Mouse (Mus musculus) liver, adult 2 months (tissue): ENCODE measurements around the gene Zdhhc7. TPM values are rescaled to one million over a fixed set of nuclear protein-coding genes. Genes with fewer than 3 reads are reported as not detected.

Source experiments
- DNase-seq: peaks from one replicate; pipeline ENCODE4 v3.0.0-alpha.2; 2011; ENCODE audit warnings: low read depth, low spot score; ENCODE audit errors: extremely low read depth
- H3K27ac ChIP-seq: fragments of 200-500 bp; replicated peaks from 2 replicates; pipeline ENCODE4 v1.5.1; 2012; ENCODE audit warnings: low read depth, mild to moderate bottlenecking, control low read depth, inconsistent platforms, low read length; ENCODE audit not compliant: insufficient read depth
- H3K27me3 ChIP-seq: fragments of 200-500 bp; 2 replicates; pipeline ENCODE4 v1.6.1; 2012; ENCODE audit warnings: mild to moderate bottlenecking, moderate library complexity, low read length, inconsistent platforms; ENCODE audit not compliant: control insufficient read depth, insufficient read depth
- H3K36me3 ChIP-seq: fragments of 200-500 bp; 2 replicates; pipeline ENCODE4 v1.6.1; 2012; ENCODE audit warnings: low read length, inconsistent platforms; ENCODE audit not compliant: control insufficient read depth, insufficient read depth
- H3K4me1 ChIP-seq: fragments of 200-500 bp; 2 replicates; pipeline ENCODE4 v1.6.1; 2011; ENCODE audit warnings: low read length; ENCODE audit not compliant: control insufficient read depth, insufficient read depth
- H3K4me3 ChIP-seq: fragments of 200-500 bp; 2 replicates; pipeline ENCODE4 v1.5.1; 2011; ENCODE audit warnings: low read depth, mild to moderate bottlenecking, control low read depth, low read length, moderate library complexity; ENCODE audit not compliant: insufficient read depth
- H3K79me2 ChIP-seq: fragments of 200-500 bp; 2 replicates; pipeline ENCODE4 v1.6.1; 2012; ENCODE audit warnings: inconsistent platforms, mild to moderate bottlenecking, low read length, moderate library complexity; ENCODE audit not compliant: control insufficient read depth, insufficient read depth
- H3K9ac ChIP-seq: fragments of 200-500 bp; 2 replicates; pipeline ENCODE4 v1.6.1; 2012; ENCODE audit warnings: low read depth, mild to moderate bottlenecking, control low read depth, inconsistent platforms, low read length
- CTCF ChIP-seq: fragments of 200-500 bp; IDR thresholded peaks from 2 replicates; pipeline ENCODE4 v1.5.1; 2011; ENCODE audit warnings: low read depth, low read length, control low read depth
- POLR2A ChIP-seq: fragments of 200-500 bp; IDR thresholded peaks from 2 replicates; pipeline ENCODE4 v1.6.1; 2011; ENCODE audit warnings: low read length, control low read depth; ENCODE audit not compliant: insufficient read depth; ENCODE audit errors: extremely low read depth
- WGBS: fragments of 180-500 bp; shearing (Covaris S2); methylation state at CpG from one replicate; pipeline ENCODE4 v1.1.7; 2018; 5-methylcytosine and 5-hydroxymethylcytosine counted together
- polyA plus RNA-seq: library from polyadenylated mRNA; depleted of rRNA; stranded (reverse); fragments of >200 nt; gene quantifications from 2 replicates; pipeline ENCODE4 v1.2.3, GENCODE M21; 2012
- total RNA-seq: library from RNA; depleted of rRNA; stranded (reverse); fragments of >200 nt; gene quantifications from 2 replicates; pipeline ENCODE4 v1.2.3, GENCODE M21; 2014

Zdhhc7 gene
- total and polyA plus RNA-seq, 2 experiments: 9.6 to 25.4 TPM

DNA sequence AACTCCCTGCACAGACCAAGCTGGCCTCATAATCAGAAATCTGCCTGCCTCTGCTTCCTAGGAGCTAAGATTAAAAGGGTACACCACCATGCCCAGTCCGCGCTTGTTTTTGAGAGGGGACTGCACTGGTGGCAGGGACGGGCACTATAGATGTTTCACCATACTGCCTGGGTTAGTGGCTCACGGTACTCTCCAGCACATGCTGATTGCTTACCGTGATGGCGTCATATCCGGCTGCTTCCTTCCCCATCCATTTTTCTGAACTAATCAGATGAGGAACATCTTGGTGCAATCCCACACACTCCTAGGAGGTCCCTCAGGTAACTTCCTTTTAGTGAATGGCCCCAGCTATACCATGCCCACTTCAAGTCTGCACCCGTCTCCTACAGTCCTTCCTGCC lies 56.4 kb downstream of the Zdhhc7 start:
- 95% methylated on average over 8 of the region's 8 CpGs for WGBS
- Histone ChIP-seq H3K4me3 (no peak overlapping the region), H3K27me3 (no peaks in the 10 kb centered on the region), H3K4me1 (no peaks in the 10 kb centered on the region), H3K36me3 (no peaks in the 10 kb centered on the region), H3K9ac (no peak overlapping the region), H3K79me2 (no peaks in the 10 kb centered on the region), H3K27ac (no peak overlapping the region)
- no peak for DNase-seq
- TF ChIP-seq CTCF (no peak), POLR2A (no peak)

DNA sequence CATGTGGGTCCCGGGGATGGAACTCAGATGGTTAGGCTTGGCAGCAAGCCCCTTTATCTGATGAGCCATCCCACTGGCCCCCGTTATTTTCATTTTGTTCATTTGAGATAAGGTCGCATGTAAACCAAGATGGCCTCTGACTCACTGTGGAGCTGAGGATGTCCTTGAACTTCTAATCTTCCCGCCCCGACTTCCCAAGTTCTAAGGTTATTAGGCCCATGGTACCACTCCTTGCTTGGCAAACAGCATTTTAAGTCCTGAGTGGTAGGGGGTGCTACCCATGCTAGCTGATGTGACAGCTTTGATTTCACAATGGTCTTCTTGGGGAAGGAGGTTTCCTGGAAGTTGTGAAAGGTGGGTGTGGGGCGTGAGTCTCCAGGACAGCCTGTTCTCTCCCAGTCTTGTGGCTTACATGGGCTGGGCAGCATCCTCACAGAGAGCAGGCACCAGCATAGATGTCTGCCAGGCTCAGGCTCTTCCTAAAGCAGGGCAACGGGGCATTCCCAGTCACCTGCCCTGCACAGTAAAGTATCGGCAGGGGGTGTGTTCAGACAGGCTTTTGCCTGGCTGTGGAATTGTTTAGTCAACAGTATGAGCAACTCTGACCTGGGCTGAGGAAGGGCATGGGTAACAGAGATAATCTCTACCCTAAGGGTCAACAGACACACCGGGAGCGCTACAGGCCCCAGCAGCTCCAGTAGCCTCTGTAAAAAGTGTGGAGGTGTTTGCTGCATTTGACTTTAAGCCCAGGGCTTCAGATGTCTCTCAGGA lies 58.6 kb downstream of the Zdhhc7 start:
- Histone ChIP-seq H3K9ac (no peak overlapping the region), H3K27ac (no peak overlapping the region), H3K4me3 (no peak overlapping the region), H3K27me3 (no peaks in the 10 kb centered on the region), H3K79me2 (no peaks in the 10 kb centered on the region), H3K36me3 (no peaks in the 10 kb centered on the region), H3K4me1 (no peaks in the 10 kb centered on the region)
- peak; percentile 82 for DNase-seq
- 54% methylated on average over 10 of the region's 10 CpGs for WGBS
- no peak for TF ChIP-seq CTCF
- no peak for TF ChIP-seq POLR2A

DNA sequence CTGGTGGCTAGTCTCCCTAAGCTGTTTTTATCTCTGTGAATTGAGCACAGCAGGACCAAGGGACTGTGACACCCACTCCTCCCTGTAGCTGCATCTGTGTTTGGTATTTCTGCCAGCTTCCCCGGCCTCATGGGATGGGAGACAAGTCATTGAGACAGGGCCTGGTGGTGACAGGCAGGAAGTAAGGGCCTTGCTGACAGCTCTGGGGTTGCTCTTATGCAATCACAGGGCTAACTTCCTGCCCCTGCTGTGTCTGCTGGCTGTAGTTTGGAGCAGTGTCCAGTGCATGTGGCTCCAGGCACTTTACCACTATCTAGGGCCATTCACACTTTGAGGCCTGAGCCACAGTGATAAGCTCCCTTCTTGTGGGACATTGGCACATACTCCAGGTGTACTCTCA lies 60.4 kb downstream of the Zdhhc7 start:
- H3K4me3 ChIP-seq: no peak overlapping the region
- no peaks in the 10 kb centered on the region for H3K4me1 ChIP-seq
- no peak overlapping the region for H3K27ac ChIP-seq
- 63% methylated on average over 1 of the region's 1 CpGs for WGBS
- H3K79me2 ChIP-seq: no peaks in the 10 kb centered on the region
- no peaks in the 10 kb centered on the region for H3K27me3 ChIP-seq
- H3K9ac ChIP-seq: no peak overlapping the region
- TF ChIP-seq CTCF: no peak
- no peak for TF ChIP-seq POLR2A
- no peaks in the 10 kb centered on the region for H3K36me3 ChIP-seq
- peak; percentile 62 for DNase-seq

DNA sequence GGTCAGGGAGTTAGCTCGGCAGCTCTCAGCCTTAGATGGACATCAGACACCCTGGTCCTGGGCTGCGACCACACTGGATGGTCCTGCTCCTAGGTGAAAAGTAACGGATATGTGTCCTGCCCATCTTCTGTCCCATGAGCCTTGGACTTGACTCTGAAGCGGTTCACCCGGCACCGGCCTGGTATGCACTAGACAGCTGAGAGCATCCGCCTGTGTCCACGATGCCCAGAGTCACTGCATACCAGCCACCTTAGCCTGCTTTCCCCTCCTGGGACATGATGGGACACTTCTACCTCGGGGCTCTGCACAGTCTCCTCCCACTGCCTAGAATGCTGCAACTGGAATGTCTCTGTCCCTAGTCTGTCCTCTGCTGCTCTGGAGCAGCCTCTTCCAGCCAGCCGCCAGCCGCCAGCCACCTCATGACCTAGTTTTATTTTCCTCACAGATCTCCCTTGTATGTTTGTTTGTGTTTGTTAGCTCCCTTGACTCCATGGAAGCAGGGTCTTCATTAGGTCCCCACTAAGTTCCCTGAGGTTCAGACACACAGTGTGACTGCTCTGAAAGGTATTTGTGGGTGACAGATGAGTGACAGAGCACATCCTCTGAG lies 61.9 kb downstream of the Zdhhc7 start:
- H3K27me3 ChIP-seq: no peaks in the 10 kb centered on the region
- H3K27ac ChIP-seq: no peak overlapping the region
- no peak for DNase-seq
- H3K79me2 ChIP-seq: no peaks in the 10 kb centered on the region
- no peaks in the 10 kb centered on the region for H3K4me1 ChIP-seq
- TF ChIP-seq CTCF (no peak), POLR2A (no peak)
- no peak overlapping the region for H3K4me3 ChIP-seq
- no peak overlapping the region for H3K9ac ChIP-seq
- WGBS: 84% methylated on average over 11 of the region's 11 CpGs
- H3K36me3 ChIP-seq: no peaks in the 10 kb centered on the region

DNA sequence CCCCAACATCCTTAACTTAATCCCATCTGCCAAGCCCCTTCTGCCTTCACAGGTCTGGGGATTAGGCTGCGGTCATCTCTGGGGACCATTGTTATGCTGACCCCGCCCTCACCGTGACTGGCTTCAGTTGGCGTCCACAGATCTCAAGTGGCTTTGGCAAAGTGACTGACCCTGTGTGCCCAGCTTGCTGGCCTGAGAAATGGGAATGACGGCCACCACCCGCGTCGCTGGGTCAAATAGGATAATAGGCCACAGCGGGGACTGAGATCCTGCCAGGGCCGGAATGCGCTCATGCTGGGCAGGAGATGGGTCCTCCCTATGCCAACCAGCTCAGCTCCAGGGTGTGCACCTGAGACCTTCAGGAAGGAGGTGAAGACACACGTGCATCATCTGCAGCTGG lies 62.5 kb downstream of the Zdhhc7 start:
- no peak overlapping the region for H3K4me3 ChIP-seq
- no peak for DNase-seq
- TF ChIP-seq POLR2A: no peak
- no peaks in the 10 kb centered on the region for H3K79me2 ChIP-seq
- no peaks in the 10 kb centered on the region for H3K36me3 ChIP-seq
- 93% methylated on average over 12 of the region's 12 CpGs for WGBS
- no peak overlapping the region for H3K27ac ChIP-seq
- no peaks in the 10 kb centered on the region for H3K4me1 ChIP-seq
- H3K27me3 ChIP-seq: no peaks in the 10 kb centered on the region
- H3K9ac ChIP-seq: no peak overlapping the region

DNA sequence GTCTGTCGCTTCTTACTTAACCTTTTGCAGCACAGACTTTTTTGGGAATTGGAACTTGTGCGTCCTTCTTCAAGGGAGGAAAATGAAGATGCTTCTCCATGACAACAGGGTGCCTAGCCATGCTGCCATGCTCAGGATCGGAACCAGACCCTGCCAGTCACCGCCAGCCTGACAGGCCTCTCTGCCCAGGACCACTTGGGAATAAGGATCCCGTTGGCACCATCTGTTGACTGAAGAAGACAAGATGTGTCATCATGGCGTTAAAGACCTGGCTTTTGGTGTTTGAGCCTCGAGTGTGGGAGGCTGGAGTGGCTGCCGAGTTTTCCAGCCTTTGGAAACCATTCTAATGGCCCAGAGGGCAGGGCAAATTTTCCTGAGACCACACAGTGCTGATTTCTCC lies 63.7 kb downstream of the Zdhhc7 start:
- no peaks in the 10 kb centered on the region for H3K27me3 ChIP-seq
- 87% methylated on average over 8 of the region's 8 CpGs for WGBS
- H3K9ac ChIP-seq: no peak overlapping the region
- no peaks in the 10 kb centered on the region for H3K79me2 ChIP-seq
- H3K36me3 ChIP-seq: no peaks in the 10 kb centered on the region
- TF ChIP-seq POLR2A: no peak
- TF ChIP-seq CTCF: no peak
- no peak overlapping the region for H3K27ac ChIP-seq
- no peaks in the 10 kb centered on the region for H3K4me1 ChIP-seq
- H3K4me3 ChIP-seq: no peak overlapping the region
- DNase-seq: no peak
